Mouse (Mus musculus): ENCODE data around the gene Emd. TPM values are rescaled to one million over a fixed set of nuclear protein-coding genes. Genes with fewer than 3 reads are reported as not detected.

Gene Emd
- polyA plus RNA-seq, 1 experiment from 2014 or later = 12.8 TPM

GRCm38 (mm10) chrX:74282395-74283091 lies 28.1 kb downstream of the Emd start:
- Histone ChIP-seq H3K9me3 (replicated peaks; ENCODE audit: control insufficient read depth, low read length, poor library complexity, severe bottlenecking) (no peaks in the 10 kb centered on the region), H3K4me1 (ENCODE audit: control insufficient read depth, insufficient read depth, low read length) (peaks cover 13% of the 10 kb centered on the region), H3K36me3 (ENCODE audit: control insufficient read depth, insufficient read depth, low read length) (no peaks in the 10 kb centered on the region), H3K4me2 (ENCODE audit: low read length) (peak overlapping the region; percentile 76), H3K27ac (ENCODE audit: low read length) (peak overlapping the region; percentile 82), H3K27me3 (ENCODE audit: control insufficient read depth, insufficient read depth, low read depth, low read length) (no peaks in the 10 kb centered on the region), H3K9ac (ENCODE audit: low read depth, low read length) (peak overlapping the region; percentile 80), H3K4me3 (ENCODE audit: low read depth, low read length) (peak overlapping the region; percentile 58)
- peak; percentile 86 for ATAC-seq
- 26% methylated on average over 39 of the region's 39 CpGs for WGBS

GRCm38 (mm10) chrX:74283092-74283437 lies 28.6 kb downstream of the Emd start:
- H3K4me1 ChIP-seq (ENCODE audit: control insufficient read depth, insufficient read depth, low read length) = peaks cover 13% of the 10 kb centered on the region
- H3K27me3 ChIP-seq (ENCODE audit: control insufficient read depth, insufficient read depth, low read depth, low read length) = no peaks in the 10 kb centered on the region
- H3K9me3 ChIP-seq (replicated peaks; ENCODE audit: control insufficient read depth, low read length, poor library complexity, severe bottlenecking) = no peaks in the 10 kb centered on the region
- peak overlapping the region; percentile 58 for H3K4me3 ChIP-seq (ENCODE audit: low read depth, low read length)
- H3K27ac ChIP-seq (ENCODE audit: low read length) = peak overlapping the region; percentile 82
- peak; percentile 52; the same call in 1 of the 2 replicates for ATAC-seq
- peak overlapping the region; percentile 76 for H3K4me2 ChIP-seq (ENCODE audit: low read length)
- peak overlapping the region; percentile 80 for H3K9ac ChIP-seq (ENCODE audit: low read depth, low read length)
- WGBS = 33% methylated on average over 5 of the region's 5 CpGs
- H3K36me3 ChIP-seq (ENCODE audit: control insufficient read depth, insufficient read depth, low read length) = no peaks in the 10 kb centered on the region

GRCm38 (mm10) chrX:74293431-74293830 lies 38.9 kb downstream of the Emd start:
- H3K27me3 ChIP-seq (ENCODE audit: control insufficient read depth, insufficient read depth, low read depth, low read length) = no peaks in the 10 kb centered on the region
- 80% methylated on average over 4 of the region's 4 CpGs for WGBS
- no peak overlapping the region for H3K4me3 ChIP-seq (ENCODE audit: low read depth, low read length)
- no peak overlapping the region for H3K4me2 ChIP-seq (ENCODE audit: low read length)
- H3K27ac ChIP-seq (ENCODE audit: low read length) = no peak overlapping the region
- peaks cover 4% of the 10 kb centered on the region for H3K4me1 ChIP-seq (ENCODE audit: control insufficient read depth, insufficient read depth, low read length)
- ATAC-seq = no peak
- no peaks in the 10 kb centered on the region for H3K36me3 ChIP-seq (ENCODE audit: control insufficient read depth, insufficient read depth, low read length)
- H3K9ac ChIP-seq (ENCODE audit: low read depth, low read length) = no peak overlapping the region
- H3K9me3 ChIP-seq (replicated peaks; ENCODE audit: control insufficient read depth, low read length, poor library complexity, severe bottlenecking) = no peaks in the 10 kb centered on the region

GRCm38 (mm10) chrX:74296538-74297448 lies 42.3 kb downstream of the Emd start, which contains the start of gene Atp6ap1:
Gene Atp6ap1, plus strand, starts transcription at chrX:74297097.
- ATAC-seq = peak; percentile 99

GRCm38 (mm10) chrX:74298348-74298747 lies 43.9 kb downstream of the Emd start:
- WGBS = 96% methylated on average over 1 of the region's 1 CpGs
- peaks cover 11% of the 10 kb centered on the region for H3K4me1 ChIP-seq (ENCODE audit: control insufficient read depth, insufficient read depth, low read length)
- H3K9me3 ChIP-seq (replicated peaks; ENCODE audit: control insufficient read depth, low read length, poor library complexity, severe bottlenecking) = no peaks in the 10 kb centered on the region
- no peak overlapping the region for H3K4me3 ChIP-seq (ENCODE audit: low read depth, low read length)
- no peak overlapping the region for H3K27ac ChIP-seq (ENCODE audit: low read length)
- 0 out of 2 replicates have a peak, but pooled peaks cover 6% of the 10 kb centered on the region for H3K36me3 ChIP-seq (ENCODE audit: control insufficient read depth, insufficient read depth, low read length)
- no peak overlapping the region for H3K9ac ChIP-seq (ENCODE audit: low read depth, low read length)
- no peaks in the 10 kb centered on the region for H3K27me3 ChIP-seq (ENCODE audit: control insufficient read depth, insufficient read depth, low read depth, low read length)
- ATAC-seq = no peak
- no peak overlapping the region for H3K4me2 ChIP-seq (ENCODE audit: low read length)

More at GRCm38 (mm10) chrX:74296538-74297448, 42.3 kb downstream of the Emd start, which contains the start of gene Atp6ap1:
- Histone ChIP-seq H3K4me3 (ENCODE audit: low read depth, low read length) (peak within 1 kb of the TSS; percentile 64), H3K9ac (ENCODE audit: low read depth, low read length) (peak within 1 kb of the TSS; percentile 84), H3K27me3 (ENCODE audit: control insufficient read depth, insufficient read depth, low read depth, low read length) (no peaks in the 10 kb centered on the region), H3K4me2 (ENCODE audit: low read length) (peak within 1 kb of the TSS; percentile 78), H3K36me3 (ENCODE audit: control insufficient read depth, insufficient read depth, low read length) (0 out of 2 replicates have a peak, but pooled peaks cover 3% of the 10 kb centered on the region), H3K4me1 (ENCODE audit: control insufficient read depth, insufficient read depth, low read length) (peaks cover 11% of the 10 kb centered on the region), H3K9me3 (replicated peaks; ENCODE audit: control insufficient read depth, low read length, poor library complexity, severe bottlenecking) (no peaks in the 10 kb centered on the region), H3K27ac (ENCODE audit: low read length) (peak within 1 kb of the TSS; percentile 85)
- 22% methylated on average over 37 of the region's 37 CpGs for WGBS

GRCm38 (mm10) chrX:74299721-74300120 lies 45.2 kb downstream of the Emd start:
- ATAC-seq = no peak
- Histone ChIP-seq H3K9ac (ENCODE audit: low read depth, low read length) (no peak overlapping the region), H3K27ac (ENCODE audit: low read length) (no peak overlapping the region), H3K4me2 (ENCODE audit: low read length) (no peak overlapping the region), H3K4me3 (ENCODE audit: low read depth, low read length) (no peak overlapping the region), H3K9me3 (replicated peaks; ENCODE audit: control insufficient read depth, low read length, poor library complexity, severe bottlenecking) (no peaks in the 10 kb centered on the region), H3K36me3 (ENCODE audit: control insufficient read depth, insufficient read depth, low read length) (0 out of 2 replicates have a peak, but pooled peaks cover 6% of the 10 kb centered on the region), H3K4me1 (ENCODE audit: control insufficient read depth, insufficient read depth, low read length) (peaks cover 15% of the 10 kb centered on the region), H3K27me3 (ENCODE audit: control insufficient read depth, insufficient read depth, low read depth, low read length) (no peaks in the 10 kb centered on the region)
- 73% methylated on average over 3 of the region's 3 CpGs for WGBS

- peak within 1 kb of the TSS; percentile 79 for H3K9ac ChIP-seq (ENCODE audit: low read depth, low read length)
- peak within 1 kb of the TSS; percentile 49 for H3K4me3 ChIP-seq (ENCODE audit: low read depth, low read length)
- peak within 1 kb of the TSS; percentile 80 for H3K4me2 ChIP-seq (ENCODE audit: low read length)
- ATAC-seq = peak; percentile 86
- WGBS = 18% methylated on average over 34 of the region's 41 CpGs
- peak within 1 kb of the TSS; percentile 96 for H3K27ac ChIP-seq (ENCODE audit: low read length)
- no peaks in the 10 kb centered on the region for H3K9me3 ChIP-seq (replicated peaks; ENCODE audit: control insufficient read depth, low read length, poor library complexity, severe bottlenecking)
- H3K4me1 ChIP-seq (ENCODE audit: control insufficient read depth, insufficient read depth, low read length) = peaks cover 21% of the 10 kb centered on the region
- peaks cover 6% of the 10 kb centered on the region; the same call in 1 of the 2 replicates for H3K36me3 ChIP-seq (ENCODE audit: control insufficient read depth, insufficient read depth, low read length)
- no peaks in the 10 kb centered on the region for H3K27me3 ChIP-seq (ENCODE audit: control insufficient read depth, insufficient read depth, low read depth, low read length)
Measured at GRCm38 (mm10) chrX:74304867-74305700, 50.6 kb downstream of the Emd start, which contains the start of gene Gdi1. Gene Gdi1, plus strand, starts transcription at chrX:74304998.
